Mouse (Mus musculus) testis, postnatal 10 days (tissue): ENCODE measurements around the gene Ankrd50.

Source experiments
- DNase-seq: peaks from one replicate; pipeline ENCODE4 v3.0.0; 2021; ENCODE audit warnings: low spot score

Gene Ankrd50

DNA sequence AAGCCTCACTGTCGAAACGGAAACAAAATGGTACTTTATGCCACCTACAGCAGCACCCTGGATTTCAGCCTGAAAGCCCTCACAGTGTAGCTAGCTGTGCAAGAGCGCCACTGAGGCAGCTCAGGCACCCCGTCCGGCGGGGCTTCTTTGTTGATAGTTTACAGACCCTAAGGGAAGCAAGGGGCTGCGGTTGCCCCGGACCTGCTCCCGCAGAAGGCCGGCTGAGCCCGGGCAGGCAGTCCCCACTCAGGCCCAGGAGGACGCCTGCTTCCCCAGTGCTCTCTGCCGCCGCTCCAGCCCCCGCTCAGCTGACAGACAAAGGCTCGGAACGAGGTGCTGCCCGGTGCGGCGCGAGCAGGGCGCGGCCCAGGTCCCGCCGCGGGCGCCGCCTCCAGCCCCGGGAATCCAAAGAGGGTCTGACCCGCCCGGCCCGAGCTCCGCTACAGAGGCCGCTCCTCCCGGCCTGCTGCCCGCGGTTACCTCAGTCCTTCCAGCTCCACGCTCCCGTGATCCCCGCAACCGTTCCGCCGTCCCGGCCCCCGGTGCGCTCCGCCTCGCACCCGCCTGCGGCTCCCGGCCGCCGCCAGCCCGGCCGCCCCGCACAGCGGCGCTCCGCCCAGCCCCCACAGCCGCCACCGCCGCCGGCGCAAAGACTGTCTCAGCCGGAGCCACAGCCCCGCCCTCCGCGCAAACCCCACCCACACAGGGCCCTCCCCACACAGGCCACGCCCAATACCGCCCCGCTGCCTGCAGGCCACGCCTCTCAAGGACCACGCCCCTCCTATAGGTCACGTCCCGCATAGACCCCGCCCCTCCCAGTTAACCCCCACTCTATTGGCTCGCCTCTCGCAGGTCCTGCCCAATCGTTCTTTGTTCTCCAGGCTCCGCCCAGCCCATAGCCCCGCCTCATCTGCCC lies at the start of gene Ankrd50:
TSS of gene Ankrd50 (minus strand) at position 654 of the 916 bp plus-strand sequence.
- DNase-seq, result peak; percentile 100

DNA sequence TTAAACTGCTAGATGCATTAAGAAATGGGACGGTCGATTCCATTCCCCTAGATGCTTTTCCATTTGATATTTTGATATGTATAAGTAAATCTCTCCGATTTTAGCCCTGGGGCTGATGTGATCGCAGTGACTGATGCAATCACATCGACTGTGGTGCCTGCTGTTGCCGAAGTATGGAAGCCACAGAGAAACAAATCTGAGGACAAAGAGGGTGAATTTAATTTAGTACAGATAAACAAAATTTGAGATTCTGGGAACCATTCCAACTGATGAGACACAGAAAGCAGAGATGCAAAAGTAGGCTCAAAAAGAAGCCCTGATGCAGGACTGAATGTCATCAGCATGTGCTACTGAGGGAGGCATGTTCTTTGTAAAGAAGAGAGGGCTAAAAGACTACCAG lies 49.6 kb upstream of the Ankrd50 start:
- no peak for DNase-seq

DNA sequence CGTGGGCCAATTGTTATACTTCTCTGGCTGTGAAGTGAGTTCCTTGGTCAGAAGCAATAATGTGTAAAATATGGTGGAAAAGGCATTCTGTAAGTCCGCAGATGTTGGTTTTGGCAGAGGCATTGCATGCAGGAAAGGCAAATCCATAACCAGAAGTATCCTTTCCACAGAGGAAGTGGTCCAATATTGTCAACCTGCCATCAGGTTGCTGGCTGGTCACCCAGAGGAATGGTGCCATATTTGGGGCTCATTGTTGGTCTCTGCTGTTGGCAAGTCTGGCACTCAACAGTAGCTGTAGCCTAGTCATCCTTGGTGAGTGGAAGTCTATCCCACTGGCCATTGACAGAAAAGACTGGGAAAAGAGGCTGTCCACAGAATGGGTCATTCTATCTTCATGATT lies 35.8 kb upstream of the Ankrd50 start:
- no peak for DNase-seq

DNA sequence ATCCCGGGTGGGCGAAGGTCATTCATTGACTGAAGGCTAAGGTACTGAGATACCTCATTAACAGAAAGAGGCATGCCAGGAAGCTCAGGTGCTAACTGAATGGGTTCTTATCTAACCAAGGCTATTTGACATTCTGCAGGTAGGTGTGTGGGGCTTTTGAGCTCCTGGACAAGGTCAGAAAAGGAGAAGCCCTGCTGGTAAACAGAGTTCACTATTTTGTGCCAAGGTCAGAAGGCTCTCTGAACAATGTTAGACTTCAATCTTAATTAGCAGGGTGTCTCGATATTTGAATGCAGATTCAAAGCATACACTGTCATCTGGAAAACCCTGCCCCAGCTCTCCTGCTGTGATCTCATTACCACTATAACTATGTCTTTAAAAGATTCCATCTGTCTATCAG lies 35.3 kb upstream of the Ankrd50 start:
- DNase-seq, result no peak

DNA sequence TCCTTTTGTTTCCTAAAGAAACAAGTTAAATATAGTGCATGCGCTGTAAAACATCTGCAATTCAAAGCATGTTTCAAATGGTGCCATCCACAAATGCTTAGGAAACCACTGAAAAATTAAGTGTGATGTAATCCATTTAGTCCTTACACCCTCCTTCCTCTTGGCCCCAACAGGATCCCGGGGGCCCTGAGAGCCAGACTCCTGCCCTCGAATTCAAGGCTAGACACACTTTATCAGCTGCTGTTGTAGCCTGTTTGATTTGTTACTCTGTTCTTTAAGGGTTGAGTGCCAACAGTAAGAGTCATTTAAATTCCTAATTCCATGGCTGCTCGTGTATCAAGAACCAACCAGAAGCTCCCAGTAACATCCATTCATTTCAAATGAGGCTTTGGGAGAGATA lies 19.0 kb upstream of the Ankrd50 start:
- no peak for DNase-seq

DNA sequence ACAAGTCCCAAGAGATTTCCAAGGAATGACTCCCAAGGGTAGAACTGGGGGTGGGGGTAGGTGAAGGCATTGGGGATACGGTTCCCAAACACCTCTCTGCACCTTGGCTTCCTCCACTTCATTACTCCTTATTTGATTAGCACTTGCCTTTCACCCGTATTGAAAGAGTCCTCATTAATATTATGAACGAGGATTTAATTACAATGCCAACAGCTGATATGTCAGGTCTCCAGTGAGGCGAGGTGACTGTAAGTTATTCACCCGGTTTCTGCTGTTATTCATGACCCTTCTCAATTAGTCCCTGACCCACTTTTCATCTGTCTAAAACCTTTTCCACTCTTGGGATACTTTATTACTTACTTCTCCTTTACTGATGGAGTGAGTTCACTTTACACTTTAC lies 17.5 kb upstream of the Ankrd50 start:
- DNase-seq, result no peak

DNA sequence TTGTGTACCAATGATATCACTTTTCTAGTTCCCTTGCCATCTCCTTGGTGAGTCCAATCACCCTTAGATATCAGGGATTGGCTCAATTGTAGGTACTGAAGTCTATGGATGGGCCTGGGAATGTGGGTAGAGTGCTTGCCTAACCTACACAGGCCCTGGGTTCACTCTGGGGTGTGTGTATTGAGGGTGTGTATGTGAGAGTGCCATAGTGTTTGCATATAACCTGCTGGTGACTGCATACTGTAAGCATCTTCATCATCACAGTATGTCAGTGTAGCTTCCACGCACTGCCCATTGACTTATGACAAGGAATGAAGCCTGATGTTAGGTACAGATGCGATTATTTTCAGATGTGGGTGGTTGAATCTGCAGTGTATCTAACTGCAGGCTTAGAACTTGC lies 17.1 kb upstream of the Ankrd50 start:
- DNase-seq, result no peak

DNA sequence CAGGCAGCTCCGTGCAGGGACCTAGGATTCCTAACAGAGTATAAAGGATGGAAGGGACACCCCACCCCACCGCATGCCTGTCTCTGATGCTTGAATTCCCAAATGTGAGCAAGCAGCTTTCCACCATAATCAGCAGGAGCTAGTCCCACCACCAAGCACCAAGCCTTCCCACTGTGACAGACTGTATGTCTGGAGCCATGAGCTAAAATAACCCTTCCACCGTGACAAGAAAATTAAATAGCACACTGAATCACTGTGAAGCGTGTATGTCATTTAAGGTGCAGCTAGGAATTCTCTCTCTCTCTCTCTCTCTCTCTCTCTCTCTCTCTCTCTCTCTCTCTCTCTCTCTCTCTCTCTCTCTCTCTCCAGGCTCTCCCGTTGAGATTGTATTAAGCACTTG lies 16.7 kb upstream of the Ankrd50 start:
- DNase-seq, result no peak

DNA sequence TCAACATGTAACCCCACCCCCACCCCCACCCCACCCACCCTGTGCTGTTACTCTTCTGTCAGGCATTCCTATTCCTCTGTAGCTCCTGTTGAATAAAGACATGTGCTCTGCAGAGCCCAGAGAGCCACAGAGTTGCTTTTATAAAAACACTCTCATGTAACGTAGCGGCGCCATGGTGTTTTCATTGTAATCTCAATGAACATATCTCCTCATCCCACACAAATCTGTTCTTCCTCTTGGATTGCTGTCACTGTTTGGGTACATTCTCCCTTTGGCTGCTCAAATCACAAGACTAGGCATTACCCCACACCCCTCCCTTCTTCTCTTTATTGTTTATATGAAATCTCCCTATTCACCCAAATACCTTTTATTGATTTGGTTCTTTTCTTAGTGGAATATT lies 13.9 kb upstream of the Ankrd50 start:
- no peak for DNase-seq

DNA sequence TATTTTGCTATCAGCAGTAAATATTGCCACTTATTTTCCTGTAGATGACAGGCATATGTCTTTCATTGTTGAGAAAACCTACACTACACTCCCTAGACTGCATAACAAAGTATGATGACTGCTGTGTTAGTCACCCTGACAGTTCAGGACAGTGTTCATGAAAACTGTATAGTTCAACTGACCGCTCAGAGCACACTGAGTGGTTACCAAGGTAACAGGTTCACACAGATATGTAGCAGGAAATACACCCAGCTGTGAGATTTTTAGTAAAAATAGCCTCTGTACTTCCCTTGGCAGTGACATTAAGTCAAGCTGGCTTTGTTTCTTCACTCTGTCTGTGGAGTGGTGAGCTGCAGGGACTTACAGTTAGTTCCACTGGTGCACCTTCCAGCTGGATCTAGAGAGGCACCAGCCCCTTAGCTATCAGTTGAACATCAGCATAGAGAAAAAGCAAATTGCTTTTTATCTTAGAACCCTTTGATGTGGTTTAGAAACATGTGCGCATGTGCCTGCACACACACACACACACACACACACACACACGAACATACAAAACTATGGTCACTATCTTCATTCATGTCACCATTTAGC lies 12.2 kb upstream of the Ankrd50 start:
- DNase-seq, result no peak

DNA sequence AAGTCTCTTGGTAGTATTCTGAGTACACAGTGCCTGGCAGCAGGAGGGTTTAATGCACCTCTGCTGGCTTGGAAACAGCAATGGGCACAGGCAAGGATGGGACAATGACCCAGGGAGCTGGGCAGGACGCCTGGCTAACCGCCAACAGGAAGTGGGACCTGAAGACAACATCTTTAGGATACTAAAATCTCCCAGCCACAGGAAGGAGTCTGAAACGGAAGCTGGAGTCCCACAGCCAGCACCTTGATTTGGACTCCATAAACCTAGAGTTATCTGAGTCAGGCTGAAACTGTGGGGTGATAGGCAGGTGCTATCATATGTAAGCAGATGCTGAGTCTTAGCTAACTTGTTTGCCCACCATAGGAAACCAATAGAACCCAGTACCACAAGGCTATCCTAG lies 7.1 kb upstream of the Ankrd50 start:
- no peak for DNase-seq

DNA sequence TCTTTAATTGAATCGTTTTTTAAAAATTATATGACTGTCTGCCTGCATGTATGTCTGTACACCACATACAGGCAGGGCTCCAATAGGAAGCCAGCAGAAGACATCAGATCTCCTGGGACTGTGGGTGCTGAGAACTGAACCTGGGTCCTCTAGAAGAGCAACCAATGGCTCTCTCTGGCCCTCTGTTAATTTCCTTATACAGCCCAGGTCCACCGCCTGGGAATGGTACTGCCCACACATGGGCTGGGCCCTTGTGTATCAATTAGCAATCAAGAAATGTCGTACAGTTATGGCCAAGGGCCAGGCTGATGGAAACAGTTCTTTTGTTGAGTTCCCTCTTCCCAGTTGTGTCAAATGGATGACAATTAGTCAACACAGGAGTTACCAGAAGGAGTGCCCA lies 6.6 kb upstream of the Ankrd50 start:
- DNase-seq, result no peak

DNA sequence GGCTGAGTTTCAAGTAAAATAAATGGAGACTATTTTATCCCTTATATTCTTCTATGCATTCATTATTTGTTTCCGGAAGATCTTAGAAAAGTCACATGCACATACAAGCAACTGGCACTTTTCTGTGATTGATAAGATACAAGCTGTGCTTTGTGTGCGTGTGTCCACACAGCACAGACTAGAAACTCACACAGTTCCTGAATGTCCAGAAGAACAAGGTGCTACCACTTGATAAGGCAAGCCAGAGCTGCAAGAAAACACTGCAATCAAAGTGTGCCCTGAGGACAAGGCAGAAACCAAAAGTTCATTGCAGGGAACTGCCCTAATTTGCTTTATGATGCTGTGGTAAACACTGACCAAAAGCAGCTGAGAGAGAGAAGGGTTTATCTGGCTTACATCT lies 6.1 kb upstream of the Ankrd50 start:
- no peak for DNase-seq

DNA sequence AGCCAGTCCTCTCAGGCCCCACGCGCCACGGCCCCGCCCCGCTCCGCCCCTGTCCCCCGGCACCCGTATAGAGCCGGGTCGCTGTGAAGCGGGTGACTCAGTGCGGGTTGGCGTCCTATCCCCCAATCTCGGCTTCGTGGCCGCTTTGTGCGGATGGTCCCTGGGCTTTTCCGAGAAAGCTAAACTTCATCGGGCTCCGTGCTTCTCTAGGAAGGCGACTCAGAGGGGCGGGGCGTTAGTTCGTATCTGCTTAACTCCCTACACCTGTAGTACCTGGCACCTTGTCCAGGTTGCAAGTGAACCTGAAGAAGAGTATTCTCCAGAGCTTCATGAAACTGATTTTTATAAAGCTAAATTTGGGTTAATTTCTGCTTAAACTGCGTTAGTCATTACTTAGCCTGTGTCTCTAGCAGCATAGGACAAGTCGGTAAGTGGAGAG lies 482 bp upstream of the Ankrd50 start:
- no peak for DNase-seq

DNA sequence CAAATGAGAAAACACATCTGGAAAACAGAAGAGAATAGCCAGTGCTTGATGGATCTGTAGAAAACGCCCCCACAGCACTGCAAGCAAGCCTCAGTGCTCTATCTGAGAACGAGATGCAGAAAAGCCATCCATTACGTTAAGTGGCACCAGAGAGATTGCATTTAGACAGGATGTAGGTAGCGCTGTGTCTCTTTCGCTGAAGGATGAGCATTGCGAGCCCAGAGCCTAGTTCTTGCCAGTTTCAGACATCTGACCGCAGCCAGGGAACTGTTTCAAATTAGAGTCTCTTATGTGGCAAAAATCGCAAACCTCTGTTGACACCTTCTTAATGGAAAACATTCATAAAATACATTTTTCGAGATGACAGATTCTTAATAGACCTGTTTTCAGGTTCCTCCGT lies 1.1 kb downstream of the Ankrd50 start:
- DNase-seq, result no peak

DNA sequence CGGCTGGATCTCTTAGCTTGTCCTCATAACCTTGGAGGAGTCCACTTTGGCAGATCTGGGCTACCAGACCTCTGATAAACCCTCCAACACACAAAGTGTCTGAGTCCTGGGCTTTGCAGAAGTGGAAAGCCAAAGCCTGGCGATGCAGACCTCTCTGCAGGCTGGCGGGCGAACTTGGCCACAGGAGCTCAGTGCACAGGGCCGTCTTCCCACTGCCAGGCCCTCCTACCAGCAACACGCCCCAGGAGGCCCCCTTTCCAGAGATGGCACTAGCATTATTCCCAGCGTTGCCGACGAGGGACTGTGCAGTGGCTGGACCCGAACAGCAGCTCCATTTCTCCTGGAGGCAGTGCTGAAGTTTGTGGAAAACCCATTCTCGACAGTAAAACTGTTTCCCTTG lies 1.9 kb downstream of the Ankrd50 start:
- DNase-seq, result no peak

DNA sequence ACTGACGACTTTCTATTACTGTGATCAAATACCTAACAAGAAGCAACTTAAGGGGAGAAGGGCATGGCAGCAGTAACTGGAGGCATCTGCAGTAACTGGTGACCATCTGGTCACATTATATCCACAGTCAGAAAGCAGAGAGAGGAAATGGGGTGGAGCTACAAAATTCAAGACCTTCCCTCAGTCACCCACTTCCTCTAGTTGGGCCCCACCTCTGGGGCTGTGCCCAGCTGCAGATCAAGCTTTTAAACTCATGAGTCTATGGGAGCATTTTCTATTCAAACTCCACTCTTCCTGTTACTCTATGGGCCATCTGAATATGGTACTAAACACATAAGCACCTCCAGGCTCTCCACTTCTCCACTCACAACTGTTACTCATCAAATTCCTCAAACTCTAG lies 3.5 kb downstream of the Ankrd50 start:
- no peak for DNase-seq

DNA sequence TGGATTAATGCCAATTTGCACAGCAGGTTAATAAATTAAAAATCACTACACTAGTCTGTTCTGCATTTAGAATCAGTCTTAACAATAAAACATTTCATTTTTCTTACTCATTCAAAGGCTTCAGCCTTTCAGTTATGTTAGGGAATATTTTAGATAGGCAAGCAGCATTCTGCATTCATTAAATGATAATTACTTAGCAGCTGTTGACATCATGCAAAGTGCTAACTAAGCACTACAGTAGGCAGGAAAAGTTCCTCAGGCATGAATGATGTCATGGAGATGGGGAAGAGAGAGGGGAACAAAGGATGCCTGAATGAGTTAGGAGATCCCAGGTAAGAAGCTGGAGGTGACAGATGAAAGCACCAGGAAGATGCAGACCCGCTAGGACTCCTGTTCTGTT lies 6.7 kb downstream of the Ankrd50 start:
- no peak for DNase-seq

DNA sequence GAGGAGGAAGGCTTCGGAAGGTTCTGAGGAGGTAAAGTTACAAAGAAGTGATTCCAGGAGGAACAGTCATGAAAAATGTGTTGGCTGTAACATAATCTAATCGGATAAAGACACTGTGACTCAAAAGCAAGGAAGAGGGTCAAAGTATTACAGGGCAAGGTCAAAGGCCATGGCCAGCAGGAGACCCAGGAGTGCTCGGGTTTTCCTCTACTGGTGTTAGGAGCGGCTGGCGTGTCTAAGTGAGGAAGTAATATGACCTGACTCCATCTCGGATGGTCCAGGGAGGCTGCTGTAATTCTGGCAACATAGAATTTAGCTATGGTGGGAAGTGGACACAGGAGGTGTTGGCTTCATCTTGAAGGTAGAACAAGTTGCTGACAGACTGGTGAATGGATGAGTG lies 9.1 kb downstream of the Ankrd50 start:
- DNase-seq, result no peak

DNA sequence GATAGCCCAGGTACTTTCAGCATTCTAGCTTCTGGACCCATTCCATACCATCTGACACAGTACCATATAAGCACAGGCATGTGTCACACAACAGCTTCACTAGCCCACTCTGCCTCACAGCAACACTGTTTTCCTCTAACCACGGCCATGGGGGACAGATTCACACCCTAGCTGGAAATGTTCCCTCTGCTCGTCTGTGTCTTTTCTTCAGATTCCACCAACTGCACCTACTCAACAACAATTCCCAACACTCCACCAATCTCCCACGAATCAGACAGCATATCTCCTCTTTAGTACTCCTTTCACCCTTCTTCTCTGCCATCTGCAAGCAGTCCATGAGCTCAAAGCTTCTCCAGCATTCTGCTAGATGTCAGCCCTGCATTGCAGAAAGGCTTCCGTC lies 11.5 kb downstream of the Ankrd50 start:
- no peak for DNase-seq

DNA sequence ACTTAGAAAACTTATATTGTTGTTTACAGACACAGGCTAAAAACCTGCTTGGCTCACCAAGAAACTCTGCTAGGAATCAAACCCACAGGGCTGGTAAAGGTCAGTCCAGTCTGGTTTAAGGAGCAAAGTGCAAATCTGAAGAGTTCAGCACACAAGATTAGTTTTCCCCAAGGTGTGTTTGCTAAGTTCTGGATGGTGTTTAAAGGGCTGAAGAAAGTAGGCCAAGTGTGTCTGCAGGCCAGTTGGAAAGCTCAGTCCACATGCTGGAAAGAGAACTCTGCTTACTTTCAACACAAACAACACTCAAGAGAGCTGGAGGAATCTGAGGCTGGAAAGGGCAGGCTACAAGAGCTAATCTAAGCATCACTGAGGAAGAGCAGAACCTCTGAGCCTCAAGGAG lies 13.1 kb downstream of the Ankrd50 start:
- no peak for DNase-seq

DNA sequence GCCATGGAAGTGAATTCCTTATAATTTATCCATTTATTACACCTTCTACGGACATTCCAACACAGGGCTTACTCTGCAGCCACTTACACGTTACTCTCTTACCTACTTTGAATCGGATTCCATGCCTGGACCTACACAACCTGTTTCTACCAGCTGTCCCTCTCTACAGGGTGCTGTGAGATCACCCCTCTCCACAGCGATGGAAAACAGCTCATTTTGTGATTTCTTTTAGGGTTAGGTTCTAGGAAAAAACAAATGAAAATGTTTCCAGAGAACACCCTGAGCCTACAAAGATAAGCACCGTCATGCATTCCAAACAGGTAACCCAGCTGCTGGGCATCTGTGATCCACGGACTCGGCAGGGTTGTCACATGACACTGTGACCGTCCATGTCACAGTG lies 16.5 kb downstream of the Ankrd50 start:
- DNase-seq, result no peak

DNA sequence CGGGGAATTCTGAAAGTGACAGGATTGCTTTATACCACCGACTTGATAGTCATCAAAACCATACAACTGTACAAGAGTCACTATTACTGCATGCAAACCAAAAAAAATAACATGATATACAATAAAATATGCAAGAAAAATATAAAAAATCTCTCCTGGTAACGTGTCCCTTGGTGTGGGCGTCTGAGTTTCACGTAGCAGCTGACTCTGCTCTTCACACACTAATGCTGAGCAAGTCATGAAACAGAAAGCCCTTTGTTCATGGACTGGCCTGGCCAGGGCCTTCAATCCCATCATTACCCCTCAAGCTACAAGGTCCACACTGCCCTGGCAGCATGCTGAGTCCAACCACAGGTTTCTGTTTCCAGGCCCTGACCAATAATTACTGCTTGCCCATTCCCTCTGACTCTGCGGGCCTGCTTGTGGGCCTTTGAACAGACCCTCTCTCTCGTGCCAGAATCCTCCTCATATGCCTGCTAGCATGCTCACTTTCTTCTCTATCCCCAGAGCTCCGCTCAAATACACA lies 17.7 kb downstream of the Ankrd50 start:
- DNase-seq, result no peak

DNA sequence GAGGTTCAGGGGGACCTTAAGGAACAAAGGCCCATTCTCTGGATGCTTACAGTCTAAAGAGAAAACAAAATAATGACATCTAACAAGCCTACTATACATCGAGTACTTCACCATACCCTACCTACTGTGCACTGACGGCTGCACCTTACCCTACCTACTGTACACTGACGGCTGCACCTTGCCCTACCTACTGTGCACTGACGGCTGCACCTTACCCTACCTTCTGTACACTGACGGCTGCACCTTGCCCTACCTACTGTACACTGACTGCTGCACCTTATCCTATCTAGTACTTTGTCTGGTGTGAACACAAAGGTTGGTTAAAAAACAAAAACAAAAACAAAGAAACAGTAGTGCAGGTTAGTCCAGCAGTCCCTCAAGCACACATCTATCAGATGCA lies 18.5 kb downstream of the Ankrd50 start:
- no peak for DNase-seq
